Mouse (Mus musculus): ENCODE measurements at regions not wholly inside any gene's neighbourhood (a gene's known extent, or its start where the extent isn't known, plus 50 kb on each side); places are given as distances from the start of the nearest gene placed in this dataset.

DNA sequence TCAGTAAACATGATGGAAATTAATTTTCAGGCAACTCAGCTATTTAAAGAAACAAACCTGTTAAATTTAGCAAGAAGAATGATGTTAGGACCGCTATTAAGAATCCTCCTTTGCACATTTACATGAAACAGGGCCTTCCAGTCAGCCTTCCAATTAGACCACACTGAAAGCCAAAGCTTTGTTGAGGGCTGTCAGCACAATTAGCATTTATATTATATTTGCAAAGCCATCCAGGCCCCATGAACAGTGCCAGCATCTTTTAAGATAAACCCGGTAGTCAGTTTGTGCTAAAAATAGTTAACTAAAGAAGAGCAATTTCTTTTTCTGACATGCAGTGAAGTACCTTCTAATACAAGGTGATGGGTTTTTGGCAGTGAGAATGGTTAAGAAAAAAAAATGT, 495.1 kb downstream of the Kcna4 start:
- Histone ChIP-seq H3K4me2 (ENCODE audit: low read length) (no peak overlapping the region), H3K9ac (ENCODE audit: low read depth, low read length) (no peak overlapping the region), H3K4me1 (ENCODE audit: control insufficient read depth, insufficient read depth, low read length) (peaks cover 2% of the 10 kb centered on the region; the same call in 1 of the 2 replicates), H3K9me3 (replicated peaks; ENCODE audit: control insufficient read depth, low read length, poor library complexity, severe bottlenecking) (no peaks in the 10 kb centered on the region), H3K27ac (ENCODE audit: low read length) (no peak overlapping the region), H3K36me3 (ENCODE audit: control insufficient read depth, insufficient read depth, low read length) (no peaks in the 10 kb centered on the region), H3K4me3 (ENCODE audit: low read depth, low read length) (no peak overlapping the region), H3K27me3 (ENCODE audit: control insufficient read depth, insufficient read depth, low read depth, low read length) (no peaks in the 10 kb centered on the region)
- WGBS, result 37% methylated on average over 2 of the region's 2 CpGs
- peak; percentile 70; the same call in 1 of the 2 replicates for ATAC-seq

DNA sequence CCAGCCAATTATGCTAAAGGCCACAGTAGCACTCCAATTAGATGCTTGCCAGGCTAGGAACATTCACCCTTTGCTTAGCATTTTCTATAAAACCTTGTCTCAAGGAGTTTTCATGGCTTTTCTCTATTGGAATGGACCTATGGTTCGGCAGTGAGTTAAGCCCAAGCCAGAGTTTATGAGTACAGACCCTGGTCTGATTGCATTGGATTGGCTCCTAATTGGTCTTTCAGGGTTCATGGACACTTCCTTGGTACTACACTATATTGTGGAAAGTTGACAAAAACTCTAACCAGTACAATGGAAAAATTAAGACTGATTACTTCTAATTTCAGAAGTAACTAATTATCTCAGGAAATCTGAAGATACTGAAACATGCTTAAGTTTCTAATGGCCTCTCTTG, 506.5 kb downstream of the Kcna4 start:
- Histone ChIP-seq H3K27me3 (ENCODE audit: control insufficient read depth, insufficient read depth, low read depth, low read length) (no peaks in the 10 kb centered on the region), H3K9ac (ENCODE audit: low read depth, low read length) (no peak overlapping the region), H3K4me3 (ENCODE audit: low read depth, low read length) (no peak overlapping the region), H3K9me3 (replicated peaks; ENCODE audit: control insufficient read depth, low read length, poor library complexity, severe bottlenecking) (no peaks in the 10 kb centered on the region), H3K27ac (ENCODE audit: low read length) (no peak overlapping the region), H3K4me2 (ENCODE audit: low read length) (no peak overlapping the region), H3K36me3 (ENCODE audit: control insufficient read depth, insufficient read depth, low read length) (no peaks in the 10 kb centered on the region), H3K4me1 (ENCODE audit: control insufficient read depth, insufficient read depth, low read length) (no peaks in the 10 kb centered on the region)
- WGBS, result 91% methylated on average over 1 of the region's 1 CpGs
- no peak for ATAC-seq

- no peak for ATAC-seq
- no peak overlapping the region for H3K4me2 ChIP-seq (ENCODE audit: low read length)
- no peaks in the 10 kb centered on the region for H3K36me3 ChIP-seq (ENCODE audit: control insufficient read depth, insufficient read depth, low read length)
- H3K9me3 ChIP-seq (replicated peaks; ENCODE audit: control insufficient read depth, low read length, poor library complexity, severe bottlenecking), result no peaks in the 10 kb centered on the region
- H3K27ac ChIP-seq (ENCODE audit: low read length), result no peak overlapping the region
- no peaks in the 10 kb centered on the region for H3K27me3 ChIP-seq (ENCODE audit: control insufficient read depth, insufficient read depth, low read depth, low read length)
- 28% methylated on average over 3 of the region's 3 CpGs for whole genome bisulfite sequencing
- no peaks in the 10 kb centered on the region for H3K4me1 ChIP-seq (ENCODE audit: control insufficient read depth, insufficient read depth, low read length)
- H3K4me3 ChIP-seq (ENCODE audit: low read depth, low read length), result no peak overlapping the region
- no peak overlapping the region for H3K9ac ChIP-seq (ENCODE audit: low read depth, low read length)
Observed at GRCm38 (mm10) chr2:107813206-107813605, 522.8 kb downstream of the Kcna4 start.

DNA sequence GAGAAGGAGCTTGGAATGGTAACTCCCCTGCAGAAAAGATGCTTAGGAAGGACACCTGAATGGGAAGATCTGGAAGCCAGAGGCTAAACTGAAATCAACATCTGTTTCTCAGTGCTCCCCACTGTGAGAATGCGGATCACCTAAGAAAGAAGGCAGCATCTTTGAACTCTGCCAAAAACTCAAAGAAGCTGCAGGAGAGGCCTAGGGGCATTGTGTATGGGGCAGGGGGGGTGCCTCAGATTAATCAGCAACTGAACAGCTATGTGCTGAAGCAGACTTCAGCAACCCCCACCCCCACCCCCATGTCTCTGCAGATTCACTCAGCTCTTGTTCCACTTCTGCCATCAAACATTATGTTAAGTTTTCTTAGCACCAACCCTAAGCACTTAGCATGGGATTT, 523.6 kb downstream of the Kcna4 start:
- H3K27ac ChIP-seq (ENCODE audit: low read length), result no peak overlapping the region
- no peaks in the 10 kb centered on the region for H3K36me3 ChIP-seq (ENCODE audit: control insufficient read depth, insufficient read depth, low read length)
- H3K4me2 ChIP-seq (ENCODE audit: low read length), result no peak overlapping the region
- no peaks in the 10 kb centered on the region for H3K27me3 ChIP-seq (ENCODE audit: control insufficient read depth, insufficient read depth, low read depth, low read length)
- H3K4me3 ChIP-seq (ENCODE audit: low read depth, low read length), result no peak overlapping the region
- H3K9me3 ChIP-seq (replicated peaks; ENCODE audit: control insufficient read depth, low read length, poor library complexity, severe bottlenecking), result no peaks in the 10 kb centered on the region
- 5% methylated on average over 1 of the region's 1 CpGs for WGBS
- H3K9ac ChIP-seq (ENCODE audit: low read depth, low read length), result no peak overlapping the region
- no peak for ATAC-seq
- H3K4me1 ChIP-seq (ENCODE audit: control insufficient read depth, insufficient read depth, low read length), result no peaks in the 10 kb centered on the region

All from midbrain, embryonic 16.5 days (tissue).